Mouse (Mus musculus): ENCODE data around the gene Shroom4. TPM values are rescaled to one million over a fixed set of nuclear protein-coding genes. Genes with fewer than 3 reads are reported as not detected.

Gene Shroom4
- polyA plus RNA-seq, 1 experiment, result 12.9 TPM

GRCm38 (mm10) chrX:6482268-6482667, 82.6 kb downstream of the Shroom4 start:
- TF ChIP-seq CTCF (IDR thresholded peaks at IDR 0.05; ENCODE audit: insufficient read depth, low read length), result peak; percentile 32; the same call in 1 of the 2 replicates
- no peak for TF ChIP-seq POLR2A (IDR thresholded peaks at IDR 0.05; ENCODE audit: borderline replicate concordance, extremely low read depth, low read depth, low read length)
- 80% methylated on average over 4 of the region's 4 CpGs for WGBS

GRCm38 (mm10) chrX:6483817-6484216, 84.2 kb downstream of the Shroom4 start:
- H3K4me3 ChIP-seq (replicated peaks; ENCODE audit: extremely low read depth, low read depth, low read length), result no peak overlapping the region
- 71% methylated on average over 8 of the region's 8 CpGs for WGBS
- TF ChIP-seq CTCF (IDR thresholded peaks at IDR 0.05; ENCODE audit: insufficient read depth, low read length) (no peak), POLR2A (IDR thresholded peaks at IDR 0.05; ENCODE audit: borderline replicate concordance, extremely low read depth, low read depth, low read length) (no peak)
- no peaks in the 10 kb centered on the region for H3K4me1 ChIP-seq (ENCODE audit: control insufficient read depth, insufficient read depth, low read length)
- no peak for DNase-seq

More at GRCm38 (mm10) chrX:6482268-6482667, 82.6 kb downstream of the Shroom4 start:
- Histone ChIP-seq H3K4me1 (ENCODE audit: control insufficient read depth, insufficient read depth, low read length) (no peaks in the 10 kb centered on the region), H3K4me3 (replicated peaks; ENCODE audit: extremely low read depth, low read depth, low read length) (no peak overlapping the region)
- DNase-seq, result no peak

GRCm38 (mm10) chrX:6490433-6490832, 90.8 kb downstream of the Shroom4 start:
- WGBS, result 65% methylated on average over 4 of the region's 4 CpGs
- DNase-seq, result no peak
- Histone ChIP-seq H3K4me3 (replicated peaks; ENCODE audit: extremely low read depth, low read depth, low read length) (no peak overlapping the region), H3K4me1 (ENCODE audit: control insufficient read depth, insufficient read depth, low read length) (no peaks in the 10 kb centered on the region)
- no peak for TF ChIP-seq POLR2A (IDR thresholded peaks at IDR 0.05; ENCODE audit: borderline replicate concordance, extremely low read depth, low read depth, low read length)

GRCm38 (mm10) chrX:6495456-6495855, 95.8 kb downstream of the Shroom4 start:
- no peak overlapping the region for H3K4me3 ChIP-seq (replicated peaks; ENCODE audit: extremely low read depth, low read depth, low read length)
- DNase-seq, result no peak
- no peaks in the 10 kb centered on the region; the same call in 1 of the 2 replicates for H3K4me1 ChIP-seq (ENCODE audit: control insufficient read depth, insufficient read depth, low read length)
- TF ChIP-seq POLR2A (IDR thresholded peaks at IDR 0.05; ENCODE audit: borderline replicate concordance, extremely low read depth, low read depth, low read length), result no peak
- TF ChIP-seq CTCF (IDR thresholded peaks at IDR 0.05; ENCODE audit: insufficient read depth, low read length), result no peak

- Histone ChIP-seq H3K4me3 (replicated peaks; ENCODE audit: extremely low read depth, low read depth, low read length) (no peak overlapping the region), H3K4me1 (ENCODE audit: control insufficient read depth, insufficient read depth, low read length) (no peaks in the 10 kb centered on the region; the same call in 1 of the 2 replicates)
- no peak for DNase-seq
- no peak for TF ChIP-seq POLR2A (IDR thresholded peaks at IDR 0.05; ENCODE audit: borderline replicate concordance, extremely low read depth, low read depth, low read length)
- 33% methylated on average over 2 of the region's 2 CpGs for WGBS
These were observed 96.7 kb downstream of the Shroom4 start for GRCm38 (mm10) chrX:6496374-6496773.

GRCm38 (mm10) chrX:6501850-6502249, 102.2 kb downstream of the Shroom4 start:
- WGBS, result 65% methylated on average over 1 of the region's 1 CpGs
- no peak for DNase-seq
- no peak overlapping the region for H3K4me3 ChIP-seq (replicated peaks; ENCODE audit: extremely low read depth, low read depth, low read length)
- no peaks in the 10 kb centered on the region; the same call in 1 of the 2 replicates for H3K4me1 ChIP-seq (ENCODE audit: control insufficient read depth, insufficient read depth, low read length)
- TF ChIP-seq CTCF (IDR thresholded peaks at IDR 0.05; ENCODE audit: insufficient read depth, low read length) (no peak), POLR2A (IDR thresholded peaks at IDR 0.05; ENCODE audit: borderline replicate concordance, extremely low read depth, low read depth, low read length) (no peak)

GRCm38 (mm10) chrX:6517217-6517616, 117.6 kb downstream of the Shroom4 start:
- no peak for DNase-seq
- TF ChIP-seq CTCF (IDR thresholded peaks at IDR 0.05; ENCODE audit: insufficient read depth, low read length) (no peak), POLR2A (IDR thresholded peaks at IDR 0.05; ENCODE audit: borderline replicate concordance, extremely low read depth, low read depth, low read length) (no peak)
- no peaks in the 10 kb centered on the region for H3K4me1 ChIP-seq (ENCODE audit: control insufficient read depth, insufficient read depth, low read length)
- H3K4me3 ChIP-seq (replicated peaks; ENCODE audit: extremely low read depth, low read depth, low read length), result no peak overlapping the region
- WGBS, result 66% methylated on average over 3 of the region's 3 CpGs

- no peak overlapping the region for H3K4me3 ChIP-seq (replicated peaks; ENCODE audit: extremely low read depth, low read depth, low read length)
- DNase-seq, result no peak
- TF ChIP-seq POLR2A (IDR thresholded peaks at IDR 0.05; ENCODE audit: borderline replicate concordance, extremely low read depth, low read depth, low read length) (no peak), CTCF (IDR thresholded peaks at IDR 0.05; ENCODE audit: insufficient read depth, low read length) (no peak)
- WGBS, result 45% methylated on average over 2 of the region's 2 CpGs
- H3K4me1 ChIP-seq (ENCODE audit: control insufficient read depth, insufficient read depth, low read length), result no peaks in the 10 kb centered on the region
These were observed 118.8 kb downstream of the Shroom4 start for GRCm38 (mm10) chrX:6518421-6518820.

DNA sequence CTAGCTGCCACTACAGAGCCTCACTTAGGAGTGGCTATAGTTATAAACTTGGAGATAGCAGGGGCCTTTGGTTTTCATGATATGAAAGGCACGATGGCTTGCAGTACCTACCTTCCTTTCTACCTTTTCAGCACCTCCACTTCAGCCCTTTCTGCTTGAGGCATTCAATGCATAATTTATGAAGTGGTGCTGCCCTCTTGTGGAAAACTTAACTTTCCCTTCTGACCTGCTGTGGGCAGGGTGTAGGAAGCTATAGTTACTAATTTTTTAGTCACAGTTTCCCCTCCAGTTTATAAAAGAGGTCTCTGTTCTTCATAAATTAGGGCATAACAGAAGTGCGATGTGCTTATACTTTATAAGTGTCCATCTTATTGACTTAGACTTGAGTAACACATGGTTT, 123.3 kb downstream of the Shroom4 start:
- TF ChIP-seq POLR2A (IDR thresholded peaks at IDR 0.05; ENCODE audit: borderline replicate concordance, extremely low read depth, low read depth, low read length) (no peak), CTCF (IDR thresholded peaks at IDR 0.05; ENCODE audit: insufficient read depth, low read length) (no peak)
- Histone ChIP-seq H3K4me3 (replicated peaks; ENCODE audit: extremely low read depth, low read depth, low read length) (no peak overlapping the region), H3K4me1 (ENCODE audit: control insufficient read depth, insufficient read depth, low read length) (no peaks in the 10 kb centered on the region)
- DNase-seq, result no peak
- WGBS, result 59% methylated on average over 2 of the region's 2 CpGs

DNA sequence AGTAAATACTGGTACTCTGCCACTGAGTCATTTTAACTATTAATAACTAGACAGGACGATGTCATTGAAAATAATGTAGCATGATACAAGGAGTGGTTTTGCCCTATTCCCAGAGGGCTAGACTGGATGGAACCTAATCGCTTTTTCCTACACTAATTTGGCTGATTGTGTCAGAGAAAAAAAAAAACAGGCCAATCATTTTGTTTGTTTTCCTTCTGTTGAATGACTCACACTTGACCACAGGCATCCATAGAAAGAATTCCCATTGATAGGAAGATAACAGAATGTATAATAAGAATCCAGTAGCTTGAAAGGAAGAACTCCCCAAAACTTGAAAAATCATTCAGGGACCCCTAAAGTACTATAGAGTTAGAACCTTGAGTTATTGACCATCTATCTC, 137.0 kb downstream of the Shroom4 start:
- DNase-seq, result no peak
- H3K4me3 ChIP-seq (replicated peaks; ENCODE audit: extremely low read depth, low read depth, low read length), result no peak overlapping the region
- TF ChIP-seq POLR2A (IDR thresholded peaks at IDR 0.05; ENCODE audit: borderline replicate concordance, extremely low read depth, low read depth, low read length) (no peak), CTCF (IDR thresholded peaks at IDR 0.05; ENCODE audit: insufficient read depth, low read length) (no peak)
- H3K4me1 ChIP-seq (ENCODE audit: control insufficient read depth, insufficient read depth, low read length), result no peaks in the 10 kb centered on the region
- WGBS, result 67% methylated on average over 2 of the region's 2 CpGs

Data from lung, adult 2 months (tissue).